In the genomic region with DNA sequence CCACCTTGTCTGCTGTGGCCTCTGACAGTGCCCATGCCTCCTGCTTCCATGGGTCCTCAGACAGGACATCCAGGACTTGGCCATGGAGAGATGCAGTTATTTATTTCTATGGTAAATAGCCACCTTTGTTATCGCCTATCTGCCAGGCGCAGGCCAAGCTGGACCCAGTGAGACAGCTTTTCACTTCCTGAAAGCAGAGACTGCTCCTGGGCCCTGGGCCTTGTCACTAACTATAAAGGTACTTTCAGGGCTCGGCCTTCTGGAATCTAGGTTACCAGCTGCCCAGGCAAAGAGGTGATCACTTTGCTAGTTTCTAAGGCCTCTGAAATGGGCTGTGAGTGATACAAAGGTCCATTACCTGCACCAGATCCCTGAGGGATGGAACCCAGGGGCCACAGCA, we compare ENCODE assay signal across 10 mouse cellular contexts. TPM values are rescaled to one million over a fixed set of nuclear protein-coding genes. Genes with fewer than 3 reads are reported as not detected.
A peak's percentile ranks its signal among the peaks of the same experiment; 100 is the strongest.
DNase-seq lines count a peak whose midpoint lies in the region; ATAC-seq lines count a peak whose summit lies in the region.
"Had no signal": no experiment of that assay in that cellular context is flagged by ENCODE, and none has a peak within 500 bp of the region (broad histone marks: within the 10 kb centered on the region; RNA-seq: fewer than 3 reads in every experiment).

No protein-coding gene starts in this region.

- peak overlapping the region; percentile 99 for H3K27ac ChIP-seq in heart, embryonic 11.5 days (ENCODE audit: low read depth, low read length)
- peak overlapping the region; percentile 40 for H3K27ac ChIP-seq in neural tube, embryonic 11.5 days (ENCODE audit: low read depth, low read length)
- H3K27ac ChIP-seq in limb, embryonic 12.5 days, result peak overlapping the region; percentile 97
- peak overlapping the region; percentile 95 for H3K27ac ChIP-seq in stomach, embryonic 16.5 days (ENCODE audit: low read length)

- H3K4me1 ChIP-seq in heart, embryonic 11.5 days (ENCODE audit: control insufficient read depth, insufficient read depth, low read length), result peaks cover 75% of the 10 kb centered on the region
- H3K4me1 ChIP-seq in neural tube, embryonic 11.5 days (ENCODE audit: control insufficient read depth, insufficient read depth, low read length), result peaks cover 33% of the 10 kb centered on the region
- H3K4me1 ChIP-seq in limb, embryonic 12.5 days (replicated peaks), result peaks cover 80% of the 10 kb centered on the region
- peaks cover 79% of the 10 kb centered on the region for H3K4me1 ChIP-seq in stomach, embryonic 16.5 days (ENCODE audit: control insufficient read depth, insufficient read depth, low read length)

- no peaks in the 10 kb centered on the region for H3K36me3 ChIP-seq in heart, embryonic 11.5 days (ENCODE audit: control insufficient read depth, insufficient read depth, low read length)
- H3K36me3 ChIP-seq in neural tube, embryonic 11.5 days (ENCODE audit: control insufficient read depth, insufficient read depth, low read length), result no peaks in the 10 kb centered on the region
- peaks cover 9% of the 10 kb centered on the region for H3K36me3 ChIP-seq in limb, embryonic 12.5 days
- 0 out of 2 replicates have a peak, but pooled peaks cover 5% of the 10 kb centered on the region for H3K36me3 ChIP-seq in stomach, embryonic 16.5 days (ENCODE audit: control insufficient read depth, insufficient read depth, low read length)

- WGBS in heart, embryonic 11.5 days (ENCODE audit: insufficient replicate concordance), result 54% methylated on average over 3 of the region's 3 CpGs
- WGBS in neural tube, embryonic 11.5 days, result 72% methylated on average over 3 of the region's 3 CpGs
- WGBS in limb, embryonic 12.5 days, result 73% methylated on average over 3 of the region's 3 CpGs
- WGBS in stomach, embryonic 16.5 days, result 57% methylated on average over 3 of the region's 3 CpGs

- intact Hi-C loops in heart, postnatal 36 days (cut with DNase I), result loop anchor here (10.0 kb wide), 1 partner anchor 550 kb away; the partner anchor contains the start of gene Plekhg2

- H3K4me3 ChIP-seq in heart, embryonic 11.5 days (ENCODE audit: low read depth, low read length), result no peak overlapping the region
- no peak overlapping the region for H3K4me3 ChIP-seq in neural tube, embryonic 11.5 days (ENCODE audit: low read depth, low read length)
- H3K4me3 ChIP-seq in limb, embryonic 12.5 days (replicated peaks), result no peak overlapping the region
- H3K4me3 ChIP-seq in stomach, embryonic 16.5 days (replicated peaks; ENCODE audit: low read length), result no peak overlapping the region

- H3K27me3 ChIP-seq in heart, embryonic 11.5 days (ENCODE audit: control insufficient read depth, insufficient read depth, low read length), result no peaks in the 10 kb centered on the region
- H3K27me3 ChIP-seq in neural tube, embryonic 11.5 days (ENCODE audit: control insufficient read depth, insufficient read depth, low read length), result no peaks in the 10 kb centered on the region
- H3K27me3 ChIP-seq in limb, embryonic 12.5 days, result no peaks in the 10 kb centered on the region
- H3K27me3 ChIP-seq in stomach, embryonic 16.5 days (ENCODE audit: control insufficient read depth, insufficient read depth, low read length), result no peaks in the 10 kb centered on the region
- H3K27me3 ChIP-seq: CH12.LX had no signal

- peak overlapping the region; percentile 69 for H3K9ac ChIP-seq in heart, embryonic 11.5 days (ENCODE audit: low read depth, low read length)
- H3K9ac ChIP-seq in neural tube, embryonic 11.5 days (ENCODE audit: low read length), result no peak overlapping the region
- H3K9ac ChIP-seq in limb, embryonic 12.5 days (replicated peaks), result no peak overlapping the region
- peak overlapping the region; percentile 64 for H3K9ac ChIP-seq in stomach, embryonic 16.5 days (ENCODE audit: low read length)

- ATAC-seq in heart, embryonic 11.5 days (replicated peaks; ENCODE audit: insufficient number of reproducible peaks, low FRiP score, low TSS enrichment), result no peak
- no peak for ATAC-seq in neural tube, embryonic 11.5 days (ENCODE audit: insufficient read depth, low FRiP score, low TSS enrichment)
- ATAC-seq in limb, embryonic 12.5 days (ENCODE audit: insufficient number of reproducible peaks, insufficient read depth, low FRiP score, low TSS enrichment, low read depth), result no peak
- no peak for ATAC-seq in stomach, embryonic 16.5 days (ENCODE audit: insufficient read depth, low FRiP score)

- H3K4me2 ChIP-seq in heart, embryonic 11.5 days, result peak overlapping the region; percentile 41
- no peak overlapping the region for H3K4me2 ChIP-seq in neural tube, embryonic 11.5 days (ENCODE audit: low read depth)
- H3K4me2 ChIP-seq in limb, embryonic 12.5 days, result peak overlapping the region; percentile 47
- H3K4me2 ChIP-seq in stomach, embryonic 16.5 days (ENCODE audit: low read depth, low read length), result peak overlapping the region; percentile 29

- DNase-seq in heart, postnatal 36 days, result no peak
- no peak for DNase-seq in neural tube, embryonic 11.5 days (ENCODE audit: low spot score)
- DNase-seq in neural tube, embryonic 10.5 days (ENCODE audit: extremely low spot score, low spot score), result no peak
- no peak for DNase-seq in left cerebral cortex, adult 9 months (ENCODE audit: low spot score in 2 of 2)
- DNase-seq in left cerebral cortex, adult 11 months (ENCODE audit: low spot score), result no peak
- DNase-seq: layer of hippocampus, postnatal 36 days had no signal

- H3K9me3 ChIP-seq in heart, embryonic 11.5 days (replicated peaks; ENCODE audit: control insufficient read depth, low read length), result no peaks in the 10 kb centered on the region
- H3K9me3 ChIP-seq in neural tube, embryonic 11.5 days (ENCODE audit: control insufficient read depth, low read length), result no peaks in the 10 kb centered on the region
- no peaks in the 10 kb centered on the region for H3K9me3 ChIP-seq in limb, embryonic 12.5 days
- H3K9me3 ChIP-seq in stomach, embryonic 16.5 days (replicated peaks; ENCODE audit: control insufficient read depth, low read length), result no peaks in the 10 kb centered on the region

RNA-seq across cellular contexts. Expression of gene Actn4, which starts 37.3 kb away (rescaled TPM):
- polyA plus RNA-seq in heart, embryonic 11.5 days (2014; fragmentation: Nextera tagmentation; extraction: Ambion mirVana), result 227 and 262 TPM in 2 replicates
- total RNA-seq in heart, postnatal 36 days (2021), result 10 to 100 TPM; 69.4 to 81.8 TPM
- polyA plus RNA-seq in neural tube, embryonic 11.5 days (2014; fragmentation: Nextera tagmentation; extraction: Ambion mirVana), result 193 and 201 TPM in 2 replicates
- 269 and 283 TPM in 2 replicates for polyA plus RNA-seq in limb, embryonic 12.5 days (2016; fragmentation: Nextera tagmentation; extraction: Ambion mirVana)
- 413 and 449 TPM in 2 replicates for polyA plus RNA-seq in stomach, embryonic 16.5 days (2015; fragmentation: Nextera tagmentation; extraction: Ambion mirVana)

RNA-seq across cellular contexts. Expression of gene Capn12, which starts 43.6 kb away (rescaled TPM):
- 0.46 and 0.70 TPM in 2 replicates for polyA plus RNA-seq in heart, embryonic 11.5 days (2014; fragmentation: Nextera tagmentation; extraction: Ambion mirVana)
- total RNA-seq in heart, postnatal 36 days (2021), result under 1 TPM; 0.19 to 0.27 TPM
- polyA plus RNA-seq in neural tube, embryonic 11.5 days (2014; fragmentation: Nextera tagmentation; extraction: Ambion mirVana), result 0.21 and 0.39 TPM in 2 replicates
- polyA plus RNA-seq in limb, embryonic 12.5 days (2016; fragmentation: Nextera tagmentation; extraction: Ambion mirVana), result 0.26 and 0.29 TPM in 2 replicates
- polyA plus RNA-seq in stomach, embryonic 16.5 days (2015; fragmentation: Nextera tagmentation; extraction: Ambion mirVana), result 0.56 and 0.59 TPM in 2 replicates

RNA-seq across cellular contexts. Expression of gene Eif3k, which starts 56.9 kb away (rescaled TPM):
- polyA plus RNA-seq in heart, embryonic 11.5 days (2014; fragmentation: Nextera tagmentation; extraction: Ambion mirVana), result 278 and 286 TPM in 2 replicates
- 100 to 1,000 TPM; 159 to 163 TPM for total RNA-seq in heart, postnatal 36 days (2021)
- polyA plus RNA-seq in neural tube, embryonic 11.5 days (2014; fragmentation: Nextera tagmentation; extraction: Ambion mirVana), result 383 and 388 TPM in 2 replicates
- 438 and 440 TPM in 2 replicates for polyA plus RNA-seq in limb, embryonic 12.5 days (2016; fragmentation: Nextera tagmentation; extraction: Ambion mirVana)
- polyA plus RNA-seq in stomach, embryonic 16.5 days (2015; fragmentation: Nextera tagmentation; extraction: Ambion mirVana), result 339 and 345 TPM in 2 replicates

RNA-seq across cellular contexts. Expression of gene Map4k1, which starts 57.0 kb away (rescaled TPM):
- polyA plus RNA-seq in heart, embryonic 11.5 days (2014; fragmentation: Nextera tagmentation; extraction: Ambion mirVana), result 6.8 and 6.9 TPM in 2 replicates
- under 1 TPM; 0.61 to 0.81 TPM for total RNA-seq in heart, postnatal 36 days (2021)
- 4.6 and 6.2 TPM in 2 replicates for polyA plus RNA-seq in neural tube, embryonic 11.5 days (2014; fragmentation: Nextera tagmentation; extraction: Ambion mirVana)
- polyA plus RNA-seq in limb, embryonic 12.5 days (2016; fragmentation: Nextera tagmentation; extraction: Ambion mirVana), result 10.9 and 11.9 TPM in 2 replicates
- 7.9 and 8.4 TPM in 2 replicates for polyA plus RNA-seq in stomach, embryonic 16.5 days (2015; fragmentation: Nextera tagmentation; extraction: Ambion mirVana)

Comparison
In these comparisons a context has a peak if more than half of its experiments do, and no peak if none do; other contexts are left out.
1. H3K27ac ChIP-seq: peak in every context shown above with its lines; median percentile 99 in heart, embryonic 11.5 days; 97 in limb, embryonic 12.5 days; 95 in stomach, embryonic 16.5 days; 40 in neural tube, embryonic 11.5 days.
2. H3K9ac ChIP-seq: peak in heart, embryonic 11.5 days (single experiment) and stomach, embryonic 16.5 days (single experiment); none in neural tube, embryonic 11.5 days (single experiment) and limb, embryonic 12.5 days (single experiment).